Comparison of ENCODE assay signal across 8 mouse cellular contexts in the genomic region with DNA sequence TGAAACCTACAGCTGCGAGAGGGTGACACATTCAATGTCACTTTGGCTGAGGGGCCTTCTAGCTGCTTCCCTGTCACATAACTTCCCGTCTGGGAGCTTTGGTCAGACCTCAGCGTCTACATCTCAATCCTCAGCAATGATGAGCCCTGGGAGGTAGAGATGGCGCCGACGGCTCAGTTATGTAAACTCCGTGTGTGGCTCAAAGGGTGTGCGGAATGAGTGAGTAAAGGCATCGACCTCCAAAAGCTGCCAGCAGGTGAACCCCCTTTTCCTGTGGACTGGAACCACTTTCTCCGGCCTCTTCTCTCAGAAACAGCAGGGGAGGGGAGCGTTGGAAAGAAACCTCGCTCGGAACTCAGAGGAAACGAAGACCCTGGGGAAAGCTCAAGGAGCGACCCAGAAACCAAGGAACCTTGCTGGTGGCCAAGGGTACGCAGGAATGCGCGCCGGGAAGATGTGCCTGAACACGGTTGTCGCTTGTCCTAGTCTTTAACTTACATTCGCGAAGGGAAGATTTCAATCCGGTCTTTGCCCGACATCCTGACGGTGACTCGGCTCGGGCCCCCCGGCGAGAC. TPM values are rescaled to one million over a fixed set of nuclear protein-coding genes. Genes with fewer than 3 reads are reported as not detected.
DNase-seq lines count a peak whose midpoint lies in the region; ATAC-seq and TF ChIP-seq lines count a peak whose summit lies in the region.

No protein-coding gene starts in this region.

- H3K79me2 ChIP-seq in myocyte (ENCODE audit: control insufficient read depth, insufficient read depth), result peaks cover 78% of the 10 kb centered on the region

- peak overlapping the region; percentile 85 for H3K4me2 ChIP-seq in kidney, embryonic 16.5 days (replicated peaks; ENCODE audit: low read depth, low read length)
- H3K4me2 ChIP-seq in embryonic facial prominence, embryonic 15.5 days (replicated peaks), result peak overlapping the region; percentile 85
- peak overlapping the region; percentile 71 for H3K4me2 ChIP-seq in intestine, postnatal 0 days (replicated peaks; ENCODE audit: low read depth)
- H3K4me2 ChIP-seq in myocyte (ENCODE audit: low read depth), result peak overlapping the region; percentile 97

- H3K36me3 ChIP-seq in kidney, embryonic 16.5 days (ENCODE audit: insufficient read depth, low read length), result peaks cover 11% of the 10 kb centered on the region; the same call in 1 of the 2 replicates
- no peaks in the 10 kb centered on the region; the same call in 1 of the 2 replicates for H3K36me3 ChIP-seq in ES-E14 (ENCODE audit: control insufficient read depth, insufficient read depth, low read length, poor library complexity, severe bottlenecking)
- peaks cover 5% of the 10 kb centered on the region; the same call in 1 of the 2 replicates for H3K36me3 ChIP-seq in embryonic facial prominence, embryonic 15.5 days
- 0 out of 2 replicates have a peak, but pooled peaks cover 2% of the 10 kb centered on the region for H3K36me3 ChIP-seq in intestine, postnatal 0 days (ENCODE audit: control insufficient read depth, insufficient read depth)
- peaks cover 8% of the 10 kb centered on the region for H3K36me3 ChIP-seq in myocyte (ENCODE audit: control insufficient read depth, insufficient read depth)

- H3K9ac ChIP-seq in kidney, embryonic 16.5 days (replicated peaks; ENCODE audit: low read length), result peak overlapping the region; percentile 83
- H3K9ac ChIP-seq in ES-E14 (ENCODE audit: insufficient read depth, low read depth, low read length, poor library complexity, severe bottlenecking), result peak overlapping the region; percentile 84
- peak overlapping the region; percentile 80 for H3K9ac ChIP-seq in embryonic facial prominence, embryonic 15.5 days
- H3K9ac ChIP-seq in intestine, postnatal 0 days (ENCODE audit: low read depth, low read length), result peak overlapping the region; percentile 86

- no peak for DNase-seq in kidney, adult 18-20 months
- no peak for DNase-seq in ES-E14 (ENCODE audit: low read depth, low spot score)
- no peak for DNase-seq in gastrocnemius, adult 18-20 months (ENCODE audit: low spot score)
- no peak for DNase-seq in gastrocnemius, postnatal 4 days (ENCODE audit: low spot score in 2 of 2)

- TF ChIP-seq POLR2A in myocyte (IDR thresholded peaks at IDR 0.05; ENCODE audit: insufficient read length, low read depth), result no peak

- in situ Hi-C loops in ES-E14 (cut with MboI; ENCODE audit: low sequenced_read_pairs in 2 of 2, unreplicated experiment in 2 of 2), result no loop called here

- WGBS in kidney, embryonic 16.5 days, result under 1% methylated on average over 30 of the region's 30 CpGs
- under 1% methylated on average over 30 of the region's 30 CpGs for WGBS in embryonic facial prominence, embryonic 15.5 days
- under 1% methylated on average over 30 of the region's 30 CpGs for WGBS in intestine, postnatal 0 days

- ATAC-seq in kidney, embryonic 16.5 days (ENCODE audit: low FRiP score, low TSS enrichment), result peak; percentile 0
- peak; percentile 40 for ATAC-seq in embryonic facial prominence, embryonic 15.5 days (ENCODE audit: insufficient number of reproducible peaks, low FRiP score, low TSS enrichment, low read depth)
- ATAC-seq in intestine, postnatal 0 days, result peak; percentile 10

- peaks cover 18% of the 10 kb centered on the region for H3K4me1 ChIP-seq in kidney, embryonic 16.5 days (ENCODE audit: insufficient read depth, low read length)
- peaks cover 3 to 4% of the 10 kb centered on the region in 2 experiments; a peak in 3 of 4 replicates for H3K4me1 ChIP-seq in ES-E14 (ENCODE audit: control insufficient read depth in 2 of 2, insufficient read depth in 2 of 2, low read length in 2 of 2, poor library complexity in 1 of 2)
- peaks cover 18% of the 10 kb centered on the region for H3K4me1 ChIP-seq in embryonic facial prominence, embryonic 15.5 days
- H3K4me1 ChIP-seq in intestine, postnatal 0 days (replicated peaks; ENCODE audit: control insufficient read depth, insufficient read depth, low read length), result no peaks in the 10 kb centered on the region; the same call in 1 of the 2 replicates

- H3K27me3 ChIP-seq in kidney, embryonic 16.5 days (ENCODE audit: insufficient read depth, low read length), result no peaks in the 10 kb centered on the region
- no peaks in the 10 kb centered on the region for H3K27me3 ChIP-seq in embryonic facial prominence, embryonic 15.5 days
- H3K27me3 ChIP-seq in intestine, postnatal 0 days (replicated peaks; ENCODE audit: control insufficient read depth, insufficient read depth, low read length), result no peaks in the 10 kb centered on the region
- H3K27me3 ChIP-seq in myocyte (ENCODE audit: control insufficient read depth, insufficient read depth, insufficient read length), result no peaks in the 10 kb centered on the region

- H3K9me3 ChIP-seq in kidney, embryonic 16.5 days (ENCODE audit: low read length), result no peaks in the 10 kb centered on the region
- no peaks in the 10 kb centered on the region for H3K9me3 ChIP-seq in ES-E14 (ENCODE audit: control insufficient read depth, insufficient read depth, low read depth, low read length)
- no peaks in the 10 kb centered on the region for H3K9me3 ChIP-seq in embryonic facial prominence, embryonic 15.5 days (replicated peaks)
- H3K9me3 ChIP-seq in intestine, postnatal 0 days (ENCODE audit: control insufficient read depth), result no peaks in the 10 kb centered on the region

- H3ac ChIP-seq in myocyte (ENCODE audit: control insufficient read depth, insufficient read length), result peak overlapping the region; percentile 33

- peak overlapping the region; percentile 76 for H3K27ac ChIP-seq in kidney, embryonic 16.5 days (ENCODE audit: low read length)
- peak overlapping the region; percentile 32 for H3K27ac ChIP-seq in ES-E14 (ENCODE audit: insufficient read depth, low read depth, low read length, poor library complexity, severe bottlenecking)
- H3K27ac ChIP-seq in embryonic facial prominence, embryonic 15.5 days (replicated peaks), result peak overlapping the region; percentile 82
- peak overlapping the region; percentile 84 for H3K27ac ChIP-seq in intestine, postnatal 0 days (ENCODE audit: low read depth, low read length)

- peak overlapping the region; percentile 98 for H3K4me3 ChIP-seq in kidney, embryonic 16.5 days (ENCODE audit: low read length)
- H3K4me3 ChIP-seq in ES-E14 (ENCODE audit: insufficient read depth in 1 of 2, low read depth in 1 of 2, low read length in 2 of 2, poor library complexity in 1 of 2, severe bottlenecking in 1 of 2) (peak overlapping the region; percentile 76 to 79), myocyte (peak overlapping the region; percentile 95)
- peak overlapping the region; percentile 92 for H3K4me3 ChIP-seq in embryonic facial prominence, embryonic 15.5 days (replicated peaks)
- H3K4me3 ChIP-seq in intestine, postnatal 0 days (ENCODE audit: low read depth, low read length), result peak overlapping the region; percentile 89

- no peak for TF ChIP-seq CTCF in intestine, postnatal 0 days (IDR thresholded peaks at IDR 0.05; ENCODE audit: low read depth)

TF ChIP-seq in ES-E14, 5 proteins besides CTCF, POLR2A, EP300 and RAD21:
- TF ChIP-seq MAFK (IDR thresholded peaks at IDR 0.05; ENCODE audit: insufficient read depth, low read depth, low read length) (0 out of 2 replicates have a peak, but pooled peaks have one; percentile 18), ZC3H11A (IDR thresholded peaks at IDR 0.05; ENCODE audit: borderline replicate concordance, low read depth, low read length) (no peak), CHD2 (IDR thresholded peaks at IDR 0.05; ENCODE audit: low read depth, low read length) (no peak)

TF ChIP-seq in myocyte, 11 proteins besides CTCF, POLR2A, EP300 and RAD21:
- no peak for TF ChIP-seq POLR2AphosphoS2 (IDR thresholded peaks at IDR 0.05; ENCODE audit: insufficient read length, low read depth)
- no peak for TF ChIP-seq MYOG (IDR thresholded peaks at IDR 0.05; ENCODE audit: control insufficient read depth in 1 of 3, insufficient read depth in 1 of 3, insufficient read length in 2 of 3, low read depth in 2 of 3)

RNA-seq across cellular contexts. Expression of gene Atp6v1d, which starts 0.4 kb away (rescaled TPM):
- 66.1 and 69.7 TPM in 2 replicates for polyA plus RNA-seq in kidney, embryonic 16.5 days (2015; fragmentation: Nextera tagmentation; extraction: Ambion mirVana)
- 34.8 and 44.6 TPM in 2 replicates for total RNA-seq in ES-E14 (2012; rRNA removed)
- polyA plus RNA-seq in embryonic facial prominence, embryonic 15.5 days (2015; fragmentation: Nextera tagmentation; extraction: Ambion mirVana), result 68.1 and 71.0 TPM in 2 replicates
- polyA plus RNA-seq in intestine, postnatal 0 days (2015; fragmentation: Nextera tagmentation; extraction: Ambion mirVana), result 124 and 138 TPM in 2 replicates
- 68.7 TPM for polyA plus RNA-seq in myocyte (2012; fragmentation: generic; extraction: Trizol)
- 10 to 100 TPM; 64.3 to 67.3 TPM for total RNA-seq in gastrocnemius, adult 18-20 months (2021)
- total RNA-seq in gastrocnemius, postnatal 4 days (2021), result 10 to 100 TPM; 42.8 to 44.4 TPM

RNA-seq across cellular contexts. Expression of gene Eif2s1, which starts 0.6 kb away (rescaled TPM):
- 209 and 236 TPM in 2 replicates for polyA plus RNA-seq in kidney, embryonic 16.5 days (2015; fragmentation: Nextera tagmentation; extraction: Ambion mirVana)
- 113 and 184 TPM in 2 replicates for total RNA-seq in ES-E14 (2012; rRNA removed)
- 180 TPM in 2 replicates for polyA plus RNA-seq in embryonic facial prominence, embryonic 15.5 days (2015; fragmentation: Nextera tagmentation; extraction: Ambion mirVana)
- 71.2 and 77.6 TPM in 2 replicates for polyA plus RNA-seq in intestine, postnatal 0 days (2015; fragmentation: Nextera tagmentation; extraction: Ambion mirVana)
- 45.6 TPM for polyA plus RNA-seq in myocyte (2012; fragmentation: generic; extraction: Trizol)
- 10 to 100 TPM; 37.1 to 42.4 TPM for total RNA-seq in gastrocnemius, adult 18-20 months (2021)
- total RNA-seq in gastrocnemius, postnatal 4 days (2021), result 10 to 100 TPM; 51.1 to 56.9 TPM

RNA-seq across cellular contexts. Expression of gene Plek2, which starts 45.8 kb away (rescaled TPM):
- polyA plus RNA-seq in kidney, embryonic 16.5 days (2015; fragmentation: Nextera tagmentation; extraction: Ambion mirVana), result 4.0 and 4.7 TPM in 2 replicates
- 0.98 and 1.1 TPM in 2 replicates for total RNA-seq in ES-E14 (2012; rRNA removed)
- 9.1 and 11.2 TPM in 2 replicates for polyA plus RNA-seq in embryonic facial prominence, embryonic 15.5 days (2015; fragmentation: Nextera tagmentation; extraction: Ambion mirVana)
- 21.5 and 23.5 TPM in 2 replicates for polyA plus RNA-seq in intestine, postnatal 0 days (2015; fragmentation: Nextera tagmentation; extraction: Ambion mirVana)
- polyA plus RNA-seq in myocyte (2012; fragmentation: generic; extraction: Trizol), result 0.55 TPM
- under 1 TPM in 1 of 2 experiments, not detected in 1; 0.14 TPM for total RNA-seq in gastrocnemius, adult 18-20 months (2021)
- total RNA-seq in gastrocnemius, postnatal 4 days (2021), result under 1 TPM in 1 of 2 experiments, not detected in 1; 0.29 TPM

Comparison
In these comparisons a context has a peak if more than half of its experiments do, and no peak if none do; other contexts are left out.
1. H3K27ac ChIP-seq: peak in every context shown above with its lines; median percentile 84 in intestine, postnatal 0 days; 82 in embryonic facial prominence, embryonic 15.5 days; 76 in kidney, embryonic 16.5 days; 32 in ES-E14.